Mouse (Mus musculus): ENCODE measurements around the gene Dydc1. TPM values are rescaled to one million over a fixed set of nuclear protein-coding genes. Genes with fewer than 3 reads are reported as not detected.

The Dydc1 gene
- total RNA-seq, 2 experiments from 2014 or later: not detected

DNA sequence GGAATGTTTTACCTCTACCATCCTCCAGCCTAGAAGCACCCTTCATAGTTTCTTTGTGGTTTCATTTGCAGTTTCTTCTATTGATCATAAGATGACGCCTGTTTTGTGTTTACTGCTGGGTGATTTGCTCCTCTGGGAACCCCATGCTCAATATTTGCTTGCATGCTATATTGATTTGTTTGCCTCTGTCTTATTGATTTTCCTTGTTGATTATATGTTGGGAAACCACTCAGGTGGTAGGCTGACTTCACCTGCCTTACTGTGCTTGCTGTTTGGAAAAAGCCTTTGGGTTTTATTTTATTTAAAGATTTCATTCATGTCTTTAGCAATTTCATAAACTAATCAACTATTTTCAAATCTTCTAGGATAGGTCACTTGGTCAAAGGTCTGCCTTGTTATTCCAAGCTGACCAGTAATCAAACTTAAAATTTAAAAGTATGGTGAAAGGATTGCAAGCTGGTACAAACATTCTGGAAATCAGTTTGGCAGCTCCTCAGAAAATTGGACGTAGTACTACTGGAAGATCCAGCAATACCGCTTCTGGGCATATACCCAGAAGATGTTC is 23.7 kb downstream of the Dydc1 start:
- ATAC-seq (replicated peaks; ENCODE audit: poor library complexity, severe bottlenecking): no peak

- ATAC-seq (replicated peaks; ENCODE audit: poor library complexity, severe bottlenecking): no peak
Measured at GRCm38 (mm10) chr14:41098726-41099125, 26.0 kb downstream of the Dydc1 start.

DNA sequence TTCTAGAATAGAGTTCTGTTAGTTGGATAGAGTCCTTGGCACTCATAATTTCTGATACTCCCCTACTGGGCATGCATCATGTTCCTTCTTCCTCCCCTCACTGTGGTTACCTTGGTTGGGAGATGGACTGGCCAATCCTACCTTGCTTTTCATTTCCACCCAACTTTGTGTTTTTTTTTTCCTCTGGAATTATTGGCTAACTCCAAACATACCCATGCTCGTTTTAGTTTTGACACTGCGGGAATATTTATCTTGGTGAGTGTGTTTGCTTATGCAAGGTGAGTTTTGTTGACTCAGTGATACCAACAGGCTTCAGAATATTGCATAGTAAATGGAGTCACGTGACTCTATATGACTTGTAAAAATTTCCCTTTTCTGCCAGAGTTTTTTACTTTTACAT is 28.0 kb downstream of the Dydc1 start:
- ATAC-seq (replicated peaks; ENCODE audit: poor library complexity, severe bottlenecking): no peak

DNA sequence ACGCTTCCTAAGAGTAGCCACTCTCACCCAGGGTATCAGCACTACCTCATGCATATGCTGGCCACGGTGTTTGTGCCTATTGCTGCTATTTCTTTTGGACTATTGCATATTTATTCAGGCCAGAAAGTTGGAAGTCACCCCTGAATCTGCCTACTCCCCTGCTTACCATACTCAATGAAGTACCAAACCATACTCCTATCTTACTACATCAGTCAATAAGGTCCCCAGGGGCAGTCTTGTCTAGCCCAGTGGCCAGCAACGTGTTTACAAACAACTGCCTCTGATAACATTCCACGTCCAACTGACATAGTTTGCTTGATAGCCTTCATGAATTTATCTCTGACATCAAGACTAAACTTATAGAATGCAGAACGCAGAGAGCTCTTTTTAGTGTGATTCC is 28.5 kb downstream of the Dydc1 start:
- ATAC-seq (replicated peaks; ENCODE audit: poor library complexity, severe bottlenecking): no peak

GRCm38 (mm10) chr14:41102269-41102668 is 29.6 kb downstream of the Dydc1 start:
- no peak for ATAC-seq (replicated peaks; ENCODE audit: poor library complexity, severe bottlenecking)

DNA sequence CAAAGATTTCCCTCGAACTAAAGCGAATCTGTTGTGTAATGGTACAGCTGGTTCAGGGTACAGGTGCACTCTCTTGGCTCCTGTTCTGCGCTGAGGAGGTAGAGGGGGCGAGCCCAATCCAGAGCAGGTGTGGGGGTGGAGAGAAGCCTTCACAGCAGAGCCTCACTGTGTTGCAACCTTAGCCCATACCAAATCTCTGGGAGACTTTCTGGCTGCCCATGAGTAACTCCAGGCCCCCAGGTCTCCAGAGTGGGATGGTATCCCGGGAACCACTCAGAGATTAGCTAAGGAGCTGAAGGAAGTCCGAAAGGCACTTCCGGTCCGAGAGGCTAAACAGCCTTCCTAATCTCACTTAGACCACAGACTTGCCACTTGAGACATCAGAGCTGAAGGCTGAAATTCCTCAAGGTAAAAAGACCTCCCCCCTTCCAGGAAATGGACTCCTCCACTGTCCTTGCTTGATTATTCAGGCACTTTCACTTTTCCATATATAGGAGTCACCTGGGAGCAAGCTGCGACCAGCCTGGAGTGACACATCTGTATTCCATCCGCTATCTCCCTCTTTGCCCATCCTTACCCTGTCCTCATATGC is 32.2 kb downstream of the Dydc1 start, which contains the start of gene Mat1a:
Gene Mat1a (plus strand): TSS at position 183 of the 592 bp plus-strand sequence.
- ATAC-seq (replicated peaks; ENCODE audit: poor library complexity, severe bottlenecking): no peak

DNA sequence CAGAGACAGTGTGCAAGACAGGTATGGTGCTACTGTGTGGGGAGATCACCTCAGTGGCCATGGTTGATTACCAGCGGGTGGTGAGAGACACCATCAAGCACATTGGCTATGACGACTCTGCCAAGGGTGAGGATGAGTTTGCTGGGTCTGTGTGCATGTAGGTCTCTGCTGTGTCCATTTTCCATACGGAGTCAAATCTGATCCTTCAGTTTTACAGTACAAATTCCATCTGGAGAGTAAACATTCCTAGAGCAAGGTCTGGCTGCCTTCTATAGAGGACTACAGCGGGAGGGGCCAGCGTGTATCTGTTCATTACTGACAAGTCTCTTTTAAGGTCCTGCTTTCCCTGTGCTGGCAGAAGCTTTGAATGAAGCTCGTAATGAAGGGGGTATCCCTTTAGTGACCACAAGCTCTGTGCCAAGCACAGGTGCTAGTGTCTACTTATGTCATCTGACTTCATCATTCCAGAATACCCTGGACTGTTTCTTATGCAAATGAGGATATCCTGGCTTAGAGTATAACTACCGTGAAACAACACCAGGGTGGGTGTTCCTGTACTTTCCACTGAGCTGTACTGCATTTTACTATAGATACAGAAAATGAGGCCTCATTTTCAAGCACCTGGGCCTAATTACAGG is 38.4 kb downstream of the Dydc1 start:
- ATAC-seq (replicated peaks; ENCODE audit: poor library complexity, severe bottlenecking): no peak

GRCm38 (mm10) chr14:41112944-41113343 is 40.2 kb downstream of the Dydc1 start:
- ATAC-seq (replicated peaks; ENCODE audit: poor library complexity, severe bottlenecking): no peak

DNA sequence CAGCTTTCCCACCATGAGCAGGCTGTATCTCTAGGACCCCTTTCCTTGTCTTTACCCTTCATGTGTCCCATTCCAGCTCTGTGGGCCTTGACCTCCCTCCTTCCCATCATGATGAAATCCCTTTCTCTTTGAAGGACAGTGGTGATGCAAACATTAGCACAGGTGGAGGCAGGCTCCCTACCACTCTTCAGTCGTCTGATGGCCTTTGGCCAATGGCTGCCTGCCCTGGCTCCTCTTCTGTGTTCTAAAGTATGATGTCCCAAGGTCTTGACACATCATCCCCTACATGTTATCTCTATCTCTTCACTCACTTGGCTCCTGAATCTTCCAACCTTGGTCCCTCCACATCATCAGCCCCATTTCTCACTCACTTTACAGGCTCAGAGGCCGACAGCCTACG is 43.6 kb downstream of the Dydc1 start:
- ATAC-seq (replicated peaks; ENCODE audit: poor library complexity, severe bottlenecking): no peak

DNA sequence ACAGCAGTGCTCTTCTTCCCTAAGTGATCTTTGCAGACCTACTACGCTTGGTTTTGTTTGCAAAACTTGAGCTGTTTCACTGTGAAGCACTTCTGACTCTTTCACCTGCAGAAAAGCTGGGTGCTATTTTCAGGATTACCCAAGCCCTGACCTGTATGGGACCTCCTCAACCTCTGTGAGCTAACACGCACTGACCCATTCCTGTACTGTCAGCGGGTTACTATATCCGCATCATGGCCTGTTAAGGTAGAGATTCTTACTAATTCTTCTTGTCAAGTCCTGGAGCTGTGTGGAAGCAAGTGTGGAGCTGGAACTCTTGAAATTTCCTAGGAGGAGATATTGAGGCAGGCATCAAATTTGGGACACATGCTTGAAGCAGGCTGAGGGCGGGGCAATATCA is 52.0 kb downstream of the Dydc1 start:
- ATAC-seq (replicated peaks; ENCODE audit: poor library complexity, severe bottlenecking): no peak

DNA sequence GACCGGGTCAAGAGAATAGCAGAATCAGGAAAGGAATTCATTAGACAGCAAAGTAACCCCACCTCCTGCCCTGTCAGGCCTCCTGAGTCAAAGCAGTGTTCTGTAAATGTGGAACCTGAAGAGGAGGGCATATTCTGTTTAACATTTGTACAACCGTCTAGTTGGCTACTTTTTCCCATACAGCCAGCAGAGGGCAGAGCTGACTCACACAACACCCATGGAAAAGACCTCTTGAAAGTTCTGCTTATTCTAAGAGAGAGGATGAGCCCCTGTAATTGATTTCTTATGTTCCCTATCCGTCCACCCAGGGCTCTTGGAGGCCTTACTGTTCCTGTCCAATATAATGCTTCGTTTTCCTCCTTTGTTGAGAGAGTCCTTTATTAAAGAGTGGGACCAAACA is 55.3 kb downstream of the Dydc1 start:
- ATAC-seq (replicated peaks; ENCODE audit: poor library complexity, severe bottlenecking): no peak

GRCm38 (mm10) chr14:41131540-41131939 is 58.8 kb downstream of the Dydc1 start, which contains the start of gene Sftpa1:
Sftpa1 (plus strand) TSS chr14:41131782.
- no peak for ATAC-seq (replicated peaks; ENCODE audit: poor library complexity, severe bottlenecking)

- ATAC-seq (replicated peaks; ENCODE audit: poor library complexity, severe bottlenecking): no peak
Measured at GRCm38 (mm10) chr14:41137006-41137405, 64.3 kb downstream of the Dydc1 start.

DNA sequence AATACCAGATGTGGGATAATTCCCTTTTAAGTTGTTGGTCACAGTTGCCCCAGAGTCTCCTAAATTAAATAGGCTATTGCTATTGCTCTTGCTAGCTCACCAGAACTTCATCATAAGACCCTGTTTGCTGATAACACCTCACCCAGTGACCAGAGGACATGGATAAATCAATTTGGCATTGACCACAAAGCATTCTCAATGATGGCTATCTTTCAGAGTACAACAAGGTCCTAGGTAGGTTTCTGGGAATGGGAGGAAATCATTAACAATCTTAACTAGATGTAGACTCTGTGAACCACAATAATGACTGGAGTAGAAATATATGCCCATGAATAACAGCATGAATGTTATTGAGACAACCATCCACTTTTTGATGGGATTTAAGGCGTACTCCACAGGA is 68.0 kb downstream of the Dydc1 start:
- no peak for ATAC-seq (replicated peaks; ENCODE audit: poor library complexity, severe bottlenecking)

Other genes with a start within 250 kb of the Dydc1 start
- gene Sh2d4b, start 179.6 kb upstream of the Dydc1 start, total RNA-seq (2014; fragmentation: Nextera tagmentation): not detected in 2 replicates
- not detected in 2 replicates for gene Sh2d4b, start 179.6 kb upstream of the Dydc1 start, total RNA-seq (2017)
- 44.0 and 48.2 TPM in 2 replicates for gene Tspan14, start 106.1 kb upstream of the Dydc1 start, total RNA-seq (2014; fragmentation: Nextera tagmentation)
- gene Tspan14, start 106.1 kb upstream of the Dydc1 start, total RNA-seq (2017): 37.8 and 40.1 TPM in 2 replicates
- 7.5 and 11.0 TPM in 2 replicates for gene Fam213a, start 59.1 kb upstream of the Dydc1 start, total RNA-seq (2014; fragmentation: Nextera tagmentation)
- gene Fam213a, start 59.1 kb upstream of the Dydc1 start, total RNA-seq (2017): 10.6 and 11.6 TPM in 2 replicates
- not detected in 2 replicates for gene Dydc2, start 3.7 kb upstream of the Dydc1 start, total RNA-seq (2014; fragmentation: Nextera tagmentation)
- not detected in 2 replicates for gene Dydc2, start 3.7 kb upstream of the Dydc1 start, total RNA-seq (2017)
- gene Mat1a, start 32.1 kb downstream of the Dydc1 start, total RNA-seq (2014; fragmentation: Nextera tagmentation): not detected in 2 replicates
- gene Mat1a, start 32.1 kb downstream of the Dydc1 start, total RNA-seq (2017): not detected in 2 replicates
- gene Sftpa1, start 58.9 kb downstream of the Dydc1 start, total RNA-seq (2014; fragmentation: Nextera tagmentation): not detected in 2 replicates
- not detected in 2 replicates for gene Sftpa1, start 58.9 kb downstream of the Dydc1 start, total RNA-seq (2017)
- not detected in 2 replicates for gene Mbl1, start 78.5 kb downstream of the Dydc1 start, total RNA-seq (2014; fragmentation: Nextera tagmentation)
- gene Mbl1, start 78.5 kb downstream of the Dydc1 start, total RNA-seq (2017): not detected in 2 replicates
- not detected in 2 replicates for gene Sftpd, start 112.2 kb downstream of the Dydc1 start, total RNA-seq (2014; fragmentation: Nextera tagmentation)
- gene Sftpd, start 112.2 kb downstream of the Dydc1 start, total RNA-seq (2017): not detected in 2 replicates
- not detected in 2 replicates for gene Gm2832, start 205.9 kb downstream of the Dydc1 start, total RNA-seq (2014; fragmentation: Nextera tagmentation)
- gene Gm2832, start 205.9 kb downstream of the Dydc1 start, total RNA-seq (2017): not detected in 2 replicates